Mouse (Mus musculus): ENCODE measurements around the gene Sco1. TPM values are rescaled to one million over a fixed set of nuclear protein-coding genes. Genes with fewer than 3 reads are reported as not detected.

The Sco1 gene
- total RNA-seq (2012; rRNA removed), result 20.4 and 23.0 TPM in 2 replicates
- total RNA-seq (2014; rRNA removed), result 32.7 and 35.9 TPM in 2 replicates
- 15.4 and 18.7 TPM in 2 replicates for polyA plus RNA-seq (2012; ENCODE audit: insufficient read length, low read depth)

DNA sequence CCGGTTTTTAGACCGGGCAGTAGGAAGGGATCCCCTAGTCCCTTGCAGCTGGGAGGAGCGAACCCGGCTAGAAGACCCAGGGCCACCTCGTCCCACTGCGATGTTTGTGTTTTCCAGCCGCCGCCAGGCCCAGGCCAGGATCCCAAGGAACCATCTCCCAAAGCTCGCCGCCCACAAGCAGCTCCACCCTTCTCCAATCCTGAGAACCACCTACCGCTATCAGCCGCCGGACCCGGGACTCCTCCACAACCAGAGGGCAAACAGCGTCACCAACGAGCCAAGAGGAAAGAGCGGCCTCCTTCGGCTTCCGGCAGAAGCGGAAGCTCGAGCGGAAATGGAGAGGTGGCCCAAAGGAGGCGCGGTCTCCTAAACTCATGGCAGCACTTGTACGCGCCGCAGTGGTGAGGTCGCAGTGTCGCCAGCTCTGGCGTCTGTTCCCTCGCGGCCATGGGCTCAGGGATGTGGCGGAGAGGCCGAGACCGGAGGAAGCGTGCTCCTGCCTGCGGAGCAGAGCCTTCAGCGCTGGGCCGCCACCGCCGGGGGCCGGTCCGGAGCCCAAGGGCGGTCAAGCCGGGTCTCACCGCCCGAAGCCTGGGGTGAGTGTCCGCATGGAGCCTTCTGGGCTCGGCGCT, at the start of gene Sco1, which contains the start of gene Adprm:
Gene Sco1, plus strand, starts transcription at position 350 of the 632 bp plus-strand sequence.
Gene Adprm, minus strand, starts transcription at position 274 of the 632 bp plus-strand sequence.
- H3K9ac ChIP-seq (ENCODE audit: insufficient read depth, low read depth), result peak within 1 kb of the TSS; percentile 69
- no peaks in the 10 kb centered on the region for H3K27me3 ChIP-seq (replicated peaks)
- H3K79me2 ChIP-seq (replicated peaks; ENCODE audit: control insufficient read depth, extremely low read depth, insufficient read depth, poor library complexity, severe bottlenecking), result peaks cover 36% of the 10 kb centered on the region
- H3K9me3 ChIP-seq (replicated peaks; ENCODE audit: low read length), result no peaks in the 10 kb centered on the region
- peak; percentile 91 for DNase-seq (ENCODE audit: extremely low read depth)
- peak within 1 kb of the TSS; percentile 99 for H3K4me2 ChIP-seq (ENCODE audit: insufficient read depth, low read depth, poor library complexity, severe bottlenecking)
- H3K4me1 ChIP-seq (ENCODE audit: control insufficient read depth in 1 of 2, insufficient read depth in 2 of 2), result peaks cover 5 to 63% of the 10 kb centered on the region in 2 experiments
- TF ChIP-seq IRF4 (IDR thresholded peaks at IDR 0.05; ENCODE audit: low read depth, low read length) (peak; percentile 57; the same call in 1 of the 2 replicates), MAX (IDR thresholded peaks at IDR 0.05; ENCODE audit: low read length) (peak; percentile 88), KAT2A (IDR thresholded peaks at IDR 0.05; ENCODE audit: insufficient replicate concordance, low read length) (peak; percentile 84; the same call in 1 of the 2 replicates), TCF12 (IDR thresholded peaks at IDR 0.05; ENCODE audit: low read depth, low read length) (peak; percentile 93), POLR2A (IDR thresholded peaks at IDR 0.05; ENCODE audit: low read depth, low read length) (peak; percentile 96), E2F4 (IDR thresholded peaks at IDR 0.05; ENCODE audit: insufficient replicate concordance, low read depth, low read length) (no peak), NRF1 (IDR thresholded peaks at IDR 0.05; ENCODE audit: low read depth, low read length) (0 out of 2 replicates have a peak, but pooled peaks have one; percentile 19), TBP (conservative IDR thresholded peaks at IDR 0.05; ENCODE audit: low read depth, low read length) (peak; percentile 54; the same call in 1 of the 2 replicates), USF2 (conservative IDR thresholded peaks at IDR 0.05; ENCODE audit: low read depth, low read length) (no peak), ETS1 (conservative IDR thresholded peaks at IDR 0.05; ENCODE audit: low read depth, low read length) (peak; percentile 26; the same call in 1 of the 2 replicates), SIN3A (IDR thresholded peaks at IDR 0.05; ENCODE audit: low read length) (peak; percentile 98), GABPA (IDR thresholded peaks at IDR 0.05; ENCODE audit: insufficient replicate concordance, low read depth, low read length) (peak; percentile 52; the same call in 1 of the 2 replicates), ELF1 (IDR thresholded peaks at IDR 0.05; ENCODE audit: low read depth, low read length) (peak; percentile 95), ZMIZ1 (IDR thresholded peaks at IDR 0.05; ENCODE audit: low read depth, low read length) (peak; percentile 95), MAFK (IDR thresholded peaks at IDR 0.05; ENCODE audit: insufficient replicate concordance, low read length) (no peak), MYC (IDR thresholded peaks at IDR 0.05; ENCODE audit: low read depth, low read length) (peak; percentile 80), SMC3 (IDR thresholded peaks at IDR 0.05; ENCODE audit: low read depth, low read length) (no peak), UBTF (IDR thresholded peaks at IDR 0.05; ENCODE audit: low read depth, low read length) (peak; percentile 85), CHD1 (IDR thresholded peaks at IDR 0.05; ENCODE audit: low read depth, low read length) (no peak), NELFE (IDR thresholded peaks at IDR 0.05; ENCODE audit: low read depth, low read length) (peak; percentile 96), POLR2AphosphoS2 (IDR thresholded peaks at IDR 0.05; ENCODE audit: low read depth, low read length) (peak; percentile 83; the same call in 1 of the 2 replicates), CTCF (conservative IDR thresholded peaks at IDR 0.05 in 1 of 2, IDR thresholded peaks at IDR 0.05 in 1 of 2; ENCODE audit: low read depth in 2 of 2, low read length in 2 of 2) (0 out of 4 replicates have a peak, but pooled peaks of 1 of the 2 experiments have one; percentile 24), MAZ (IDR thresholded peaks at IDR 0.05; ENCODE audit: low read depth, low read length) (no peak), RAD21 (IDR thresholded peaks at IDR 0.05; ENCODE audit: low read depth, low read length) (no peak), ZC3H11A (IDR thresholded peaks at IDR 0.05; ENCODE audit: low read depth, low read length) (no peak), MXI1 (IDR thresholded peaks at IDR 0.05; ENCODE audit: low read depth, low read length) (peak; percentile 99), MEF2A (IDR thresholded peaks at IDR 0.05; ENCODE audit: borderline replicate concordance, low read depth, low read length) (peak; percentile 56; the same call in 1 of the 2 replicates), HCFC1 (IDR thresholded peaks at IDR 0.05; ENCODE audit: low read depth, low read length) (peak; percentile 92)
- H3K4me3 ChIP-seq (replicated peaks in 1 of 3; ENCODE audit: low read depth in 2 of 3, low read length in 2 of 3, poor library complexity in 1 of 3), result peak within 1 kb of the TSS; percentile 84 to 97 (median 91)
- 0 out of 2 replicates have a peak within 1 kb of the TSS, but pooled peaks have one; percentile 6 for H3K27ac ChIP-seq (ENCODE audit: insufficient read depth, low read depth)
- in situ Hi-C loops (cut with MboI; ENCODE audit: low pct_ligation_motif_present, low pct_unique_long_range_greater_than_20kb, low sequenced_read_pairs), result no loop called here
- peaks cover 22 to 53% of the 10 kb centered on the region in 2 experiments for H3K36me3 ChIP-seq (replicated peaks in 1 of 2; ENCODE audit: control insufficient read depth in 1 of 2, insufficient read depth in 1 of 2, low read length in 1 of 2)
- dilution Hi-C loops (cut with MboI; ENCODE audit: extremely low pct_ligation_motif_present, extremely low pct_unique_long_range_greater_than_20kb, low sequenced_read_pairs), result no loop called here
